Mouse (Mus musculus): Measurements from ENCODE around the gene Il25.

- TF ChIP-seq EP300 (IDR thresholded peaks at IDR 0.05; ENCODE audit: low read length) (no peak), POLR2A (IDR thresholded peaks at IDR 0.05; ENCODE audit: low read depth, low read length) (no peak), CTCF (conservative IDR thresholded peaks at IDR 0.05 in 1 of 2, IDR thresholded peaks at IDR 0.05 in 1 of 2; ENCODE audit: low read depth in 2 of 2, low read length in 2 of 2) (no peak)
These were observed 6.8 kb upstream of the Il25 start, which contains the start of gene Efs for GRCm38 (mm10) chr14:54925349-54926342.

All from CH12.LX (cell line).